Mouse (Mus musculus) right cerebral cortex, adult 2 months (tissue): ENCODE results near the gene Thsd4.
A peak's percentile ranks its signal among the peaks of the same experiment; 100 is the strongest.
"Not testable (repeated sequence)": the region's sequence is repeated elsewhere in the genome, so short reads cannot be mapped to it uniquely, and the experiment has no call there.

Experiments
- DNase-seq, 2 experiments: peaks; one replicate each; pipeline ENCODE4 v3.0.0; 2021 to 2022; ENCODE audit warnings: low spot score in 2 of 2

Thsd4 gene

GRCm38 (mm10) chr9:59985900-59986572 lies 535.8 kb downstream of the Thsd4 start:
- peak; percentile 32 to 38 for DNase-seq

GRCm38 (mm10) chr9:59981116-59981515 lies 540.7 kb downstream of the Thsd4 start:
- DNase-seq = no peak

GRCm38 (mm10) chr9:59971263-59971662 lies 550.6 kb downstream of the Thsd4 start:
- DNase-seq = no peak

GRCm38 (mm10) chr9:59969383-59969782 lies 552.5 kb downstream of the Thsd4 start:
- DNase-seq = peak; percentile 66 to 73

- DNase-seq = no peak
These were observed 556.8 kb downstream of the Thsd4 start for GRCm38 (mm10) chr9:59965046-59965445.

GRCm38 (mm10) chr9:59964367-59964766 lies 557.5 kb downstream of the Thsd4 start:
- peak; percentile 52 to 57 for DNase-seq

- no peak for DNase-seq
These were observed 560.5 kb downstream of the Thsd4 start for GRCm38 (mm10) chr9:59961201-59961955.

- no peak for DNase-seq
These were observed 561.3 kb downstream of the Thsd4 start, which contains the start of gene Nr2e3 for GRCm38 (mm10) chr9:59960559-59960958. Nr2e3 (minus strand) TSS chr9:59960659.

- peak; percentile 68 to 71 for DNase-seq
These were observed 562.6 kb downstream of the Thsd4 start for GRCm38 (mm10) chr9:59959276-59959675.

GRCm38 (mm10) chr9:59958115-59958514 lies 563.7 kb downstream of the Thsd4 start:
- DNase-seq = not testable (repeated sequence)

- DNase-seq = no peak
These were observed 565.4 kb downstream of the Thsd4 start for GRCm38 (mm10) chr9:59956496-59956895.

GRCm38 (mm10) chr9:59955692-59956091 lies 566.2 kb downstream of the Thsd4 start:
- no peak for DNase-seq

GRCm38 (mm10) chr9:59955199-59955598 lies 566.6 kb downstream of the Thsd4 start:
- no peak for DNase-seq

- DNase-seq = no peak
These were observed 568.3 kb downstream of the Thsd4 start for GRCm38 (mm10) chr9:59953556-59953955.

- no peak for DNase-seq
These were observed 569.3 kb downstream of the Thsd4 start for GRCm38 (mm10) chr9:59952515-59953070.

- no peak for DNase-seq
These were observed 569.9 kb downstream of the Thsd4 start for GRCm38 (mm10) chr9:59951943-59952342.

GRCm38 (mm10) chr9:59951001-59951750 lies 570.7 kb downstream of the Thsd4 start:
- no peak for DNase-seq

- no peak for DNase-seq
These were observed 571.9 kb downstream of the Thsd4 start for GRCm38 (mm10) chr9:59949981-59950380.

- no peak for DNase-seq
These were observed 572.3 kb downstream of the Thsd4 start for GRCm38 (mm10) chr9:59949511-59949910.

GRCm38 (mm10) chr9:59948691-59949250 lies 573.1 kb downstream of the Thsd4 start:
- DNase-seq = no peak

GRCm38 (mm10) chr9:59948226-59948625 lies 573.6 kb downstream of the Thsd4 start:
- DNase-seq = no peak

GRCm38 (mm10) chr9:59947271-59947670 lies 574.6 kb downstream of the Thsd4 start:
- DNase-seq = no peak
